Mouse (Mus musculus): ENCODE measurements at regions not wholly inside any gene's neighbourhood (a gene's known extent, or its start where the extent isn't known, plus 50 kb on each side); places are given as distances from the start of the nearest gene placed in this dataset.
A peak's percentile ranks its signal among the peaks of the same experiment; 100 is the strongest.

DNA sequence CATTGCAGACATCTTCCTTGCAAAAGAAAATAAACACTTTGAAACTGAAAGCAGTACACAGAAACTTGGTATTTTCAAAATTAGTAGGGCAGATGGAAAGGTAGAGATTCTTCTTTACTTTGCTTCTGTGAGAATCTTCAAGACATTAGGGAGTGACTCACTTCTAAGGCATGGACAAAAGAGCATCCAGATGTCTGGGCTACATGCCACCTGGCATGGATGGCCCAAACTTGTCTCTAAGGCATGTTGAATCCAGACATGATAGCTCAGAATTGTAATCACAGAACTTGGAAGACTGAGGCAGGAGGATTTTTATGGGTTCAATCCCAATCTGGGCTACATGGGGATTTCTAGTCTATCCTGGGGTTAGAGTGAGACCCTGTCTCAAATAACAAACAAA lies 58.4 kb downstream of the Ly6f start:
- DNase-seq = no peak

DNA sequence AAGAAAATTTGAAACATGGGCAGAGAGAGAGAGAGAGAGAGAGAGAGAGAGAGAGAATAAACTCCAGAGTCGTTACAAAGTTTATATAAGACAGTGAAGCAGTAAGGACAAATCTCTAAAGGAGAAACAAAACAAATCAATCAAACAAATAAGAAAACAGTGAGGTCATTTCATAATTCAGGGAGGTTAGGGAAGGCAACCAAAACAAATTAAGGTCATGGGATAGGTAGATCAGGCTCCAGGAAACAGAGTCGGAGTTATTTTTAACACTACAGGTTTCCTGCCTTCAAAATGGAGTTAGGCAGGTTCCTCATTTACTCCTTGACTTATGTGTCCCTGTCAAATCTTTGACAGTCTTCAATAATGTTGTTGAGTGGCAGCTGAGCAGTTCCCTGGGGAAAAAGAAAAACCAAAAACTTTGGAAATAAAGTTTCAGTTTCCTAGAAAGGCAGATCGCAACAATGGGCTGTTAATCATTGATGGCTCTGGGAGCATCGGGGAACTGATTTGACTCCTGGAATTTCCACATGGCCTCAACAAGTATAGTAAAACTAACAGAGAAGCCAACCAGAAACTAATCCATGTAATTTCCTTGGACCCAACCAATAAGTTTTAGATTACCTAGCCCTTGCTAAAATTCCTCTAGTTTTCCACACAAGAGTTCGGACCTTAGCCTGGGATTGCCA lies 88.0 kb downstream of the Ly6f start:
- DNase-seq = peak; percentile 26

DNA sequence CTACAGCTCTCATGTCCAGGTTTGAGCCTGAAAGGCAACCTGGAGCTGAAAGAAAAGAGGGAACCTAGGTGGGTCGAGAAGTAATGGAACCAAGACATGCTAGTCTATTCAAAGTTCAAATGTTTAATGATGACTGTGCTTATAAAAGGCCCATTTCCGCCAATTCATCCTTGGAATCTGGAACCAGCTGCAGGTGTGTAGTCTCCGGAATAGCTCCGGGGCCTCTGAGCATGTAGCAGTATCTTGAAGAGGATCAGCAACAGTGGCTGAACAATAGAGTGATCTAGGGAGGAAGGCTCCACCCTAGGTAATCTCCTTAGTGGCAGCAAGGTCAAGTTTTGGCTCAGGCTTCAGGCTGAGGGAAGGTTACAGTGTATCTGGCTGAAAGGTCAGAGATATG lies 103.4 kb downstream of the Ly6f start:
- no peak for DNase-seq

DNA sequence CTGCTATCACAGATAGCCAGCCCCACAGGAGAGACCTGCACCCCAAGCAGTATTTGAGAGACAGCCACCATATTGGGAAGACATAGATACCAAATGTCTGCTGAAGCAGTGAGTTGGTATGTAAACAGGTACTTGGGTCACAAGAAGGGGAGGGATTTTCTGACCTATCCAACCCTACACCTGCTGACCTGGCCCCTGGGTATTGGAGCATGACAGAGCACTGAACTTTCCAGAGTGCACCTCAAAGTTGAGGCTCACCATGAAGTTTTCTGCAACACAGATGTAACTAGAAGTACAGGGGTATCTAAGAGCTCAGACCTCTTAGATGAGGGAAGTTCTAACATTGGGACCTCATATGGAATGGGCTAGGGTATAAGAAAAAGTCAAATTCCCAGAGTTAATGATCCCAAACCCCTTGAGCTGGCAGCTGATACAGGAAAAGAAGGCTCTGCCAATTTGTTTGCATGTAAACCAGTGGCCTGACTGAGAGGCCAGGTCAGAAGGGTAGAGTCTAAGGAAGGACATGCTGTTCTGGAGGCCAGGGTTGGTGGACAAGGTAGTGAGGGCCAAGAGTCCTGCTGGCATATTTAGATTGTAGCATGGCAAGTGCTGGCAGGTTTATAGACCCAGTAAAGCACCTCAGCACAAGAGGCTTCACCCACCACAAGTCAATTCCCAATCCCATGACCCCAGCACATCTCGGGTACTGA lies 108.3 kb downstream of the Ly6f start:
- DNase-seq = peak; percentile 80

DNA sequence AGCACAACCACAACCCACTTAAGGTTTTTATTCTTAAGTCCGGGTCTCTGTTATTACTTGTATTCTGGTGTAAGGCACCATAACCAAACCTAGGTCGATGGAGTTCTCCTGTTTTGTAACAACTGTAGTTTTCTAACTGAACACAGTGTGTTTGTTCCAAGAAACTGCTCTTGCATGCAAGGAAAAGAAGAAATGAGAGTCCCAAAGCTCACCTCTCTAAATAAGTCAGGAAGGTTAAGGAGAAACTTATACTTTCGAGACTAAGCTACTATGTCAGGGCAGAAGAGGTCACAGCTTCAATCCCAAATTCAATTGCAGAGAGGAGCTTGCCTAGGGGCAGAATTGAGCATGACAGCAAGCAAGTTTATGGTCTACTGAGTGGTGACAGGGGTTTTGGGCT lies 109.9 kb downstream of the Ly6f start:
- DNase-seq = peak; percentile 27

DNA sequence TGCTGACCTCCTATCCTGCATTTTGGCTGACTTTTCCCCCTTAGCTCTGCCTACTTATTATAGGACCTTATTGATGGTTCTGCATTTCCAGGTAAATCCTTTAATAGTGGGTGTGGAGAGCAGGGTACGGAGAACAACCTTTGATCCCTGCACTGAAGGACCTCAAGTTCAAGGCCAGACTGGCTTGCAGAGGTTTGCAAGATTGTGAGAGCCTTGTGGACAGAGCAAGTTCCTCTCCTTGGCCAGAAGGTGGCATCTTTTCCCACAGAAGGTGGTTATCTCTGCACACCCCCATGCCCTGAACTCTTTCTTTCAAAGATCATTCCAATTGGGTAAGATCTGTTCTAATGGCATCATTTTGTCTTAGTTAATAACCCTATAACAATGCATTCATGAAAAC lies 111.6 kb downstream of the Ly6f start:
- no peak for DNase-seq

DNA sequence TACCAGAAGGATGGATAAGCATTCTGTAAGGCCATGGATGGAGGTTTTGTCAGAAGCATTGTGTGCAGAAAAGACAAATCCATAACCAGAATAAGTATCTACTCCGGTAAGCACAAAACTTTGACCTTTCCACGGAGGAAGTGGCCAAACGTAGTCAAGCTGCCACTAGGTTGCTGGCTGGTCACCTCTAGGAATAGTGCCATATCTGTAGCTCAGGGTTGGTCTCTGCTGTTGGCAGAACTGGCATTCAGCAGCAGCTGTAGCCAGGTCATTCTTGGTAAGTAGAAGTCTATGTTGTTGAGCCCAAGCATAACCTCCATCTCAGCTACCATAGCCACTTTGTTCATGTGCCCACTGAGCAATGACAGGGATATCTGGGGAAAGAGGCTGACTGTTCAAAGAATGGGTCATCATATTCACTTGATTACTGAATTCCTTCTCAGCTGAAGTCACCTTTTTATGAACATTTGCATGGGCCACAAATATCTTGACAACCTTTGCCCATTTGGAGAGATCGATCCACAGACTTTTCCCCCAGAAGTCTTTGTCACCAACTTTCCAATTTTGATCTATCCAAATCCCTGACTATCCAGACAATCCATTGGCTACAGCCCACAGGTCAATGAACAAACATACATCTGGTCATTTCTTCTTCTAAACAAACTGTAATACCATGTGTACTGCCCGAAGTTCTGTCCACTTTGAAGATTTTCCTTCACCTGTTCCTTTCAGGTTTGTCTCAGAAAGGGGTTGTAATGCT lies 114.2 kb downstream of the Ly6f start:
- no peak for DNase-seq

DNA sequence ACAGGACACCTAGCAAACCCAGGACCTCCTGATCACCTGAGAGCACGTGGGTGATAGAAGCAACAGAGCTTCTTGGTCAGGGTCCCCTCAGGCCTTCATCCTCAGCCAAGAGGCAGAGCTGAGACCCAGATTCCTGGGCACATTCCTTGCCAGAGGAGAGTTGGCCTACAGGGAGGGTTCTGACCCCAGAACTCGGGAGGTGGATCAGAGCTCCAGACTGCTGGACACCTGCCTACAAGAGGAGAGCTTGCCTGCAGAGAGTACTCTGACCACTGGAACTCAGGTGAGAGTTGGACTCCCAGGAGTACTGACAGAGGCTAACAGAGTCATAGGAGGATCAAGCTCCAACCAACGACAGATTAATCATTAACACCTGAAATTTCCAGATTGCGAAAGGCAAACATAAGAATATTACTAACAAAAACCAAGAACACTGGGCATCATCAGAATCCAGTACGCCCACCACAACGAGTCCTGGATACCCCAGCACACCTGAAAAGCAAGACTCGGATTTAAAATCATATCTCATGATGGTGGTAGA lies 124.8 kb downstream of the Ly6f start:
- DNase-seq = peak; percentile 89

DNA sequence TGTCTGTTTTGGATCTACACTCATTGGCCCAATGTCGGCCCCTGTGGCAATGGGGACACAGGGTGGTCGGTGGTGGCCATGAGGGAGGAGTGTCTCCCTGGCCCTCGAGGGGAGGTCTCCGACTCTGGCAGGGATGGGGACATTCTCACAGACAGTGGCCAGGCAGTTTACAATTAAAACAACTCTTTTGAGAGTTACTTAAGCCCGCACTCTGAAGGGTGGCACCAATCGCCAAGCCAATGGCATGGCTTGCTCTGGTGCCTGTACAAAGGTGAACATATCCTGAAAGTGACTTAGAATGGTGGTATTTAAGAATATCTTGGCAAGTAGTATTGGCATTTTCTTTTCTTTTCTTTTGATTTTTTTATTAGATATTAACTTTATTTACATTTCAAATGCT lies 129.1 kb downstream of the Ly6f start:
- peak; percentile 43 for DNase-seq

All from kidney, adult 11 months (tissue).